Mouse (Mus musculus): ENCODE measurements around the gene Dbt. TPM values are rescaled to one million over a fixed set of nuclear protein-coding genes. Genes with fewer than 3 reads are reported as not detected.
A peak's percentile ranks its signal among the peaks of the same experiment; 100 is the strongest.

Dbt gene
- polyA plus RNA-seq (2015; fragmentation: Nextera tagmentation; extraction: Ambion mirVana): 17.8 and 18.5 TPM in 2 replicates

DNA sequence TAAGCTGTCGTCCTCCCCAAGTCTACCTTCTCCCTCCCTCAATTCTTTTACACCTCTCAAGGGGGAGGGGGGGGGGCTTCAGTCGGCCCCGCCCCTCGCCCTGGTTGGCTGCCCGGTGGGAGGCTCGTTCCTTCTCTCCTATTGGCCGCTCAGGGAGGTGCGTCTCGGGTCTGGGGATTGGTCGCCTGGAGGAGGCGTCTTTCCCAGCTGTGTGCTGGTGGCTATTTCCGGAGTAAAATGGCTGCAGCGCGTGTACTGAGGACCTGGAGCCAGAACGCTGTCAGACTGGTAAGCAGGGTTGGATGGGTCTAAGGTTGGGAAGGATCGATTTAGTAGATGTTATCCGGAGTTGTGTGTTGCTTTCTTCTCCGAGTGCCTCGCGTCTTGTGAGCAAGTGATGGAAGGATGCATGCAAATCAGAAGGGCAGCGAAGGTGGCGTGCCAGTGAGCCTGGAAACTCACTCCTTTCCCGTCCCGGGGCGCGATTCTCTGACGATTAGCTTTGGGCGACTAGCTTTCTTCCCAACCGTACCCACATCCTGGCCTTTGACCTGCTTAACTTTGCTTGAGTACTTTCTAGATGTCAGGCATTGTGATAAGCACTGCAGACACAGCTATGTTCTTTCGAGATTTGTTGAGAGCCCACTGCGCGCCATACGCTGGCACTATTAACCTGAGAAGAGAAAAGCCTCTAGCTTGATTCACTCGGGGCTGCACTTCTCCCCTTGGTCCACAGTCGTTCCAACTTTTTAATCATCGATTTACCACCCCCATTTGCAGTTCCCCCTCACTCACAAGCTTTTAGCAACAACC is at the start of gene Dbt:
Dbt (plus strand) TSS at position 167 of the 813 bp plus-strand sequence.
- Histone ChIP-seq H3K9ac (peak within 1 kb of the TSS; percentile 72), H3K4me3 (peak within 1 kb of the TSS; percentile 67), H3K27ac (0 out of 2 replicates have a peak within 1 kb of the TSS, but pooled peaks have one; percentile 24), H3K4me1 (peaks cover 14% of the 10 kb centered on the region), H3K9me3 (no peaks in the 10 kb centered on the region), H3K27me3 (no peaks in the 10 kb centered on the region), H3K36me3 (peaks cover 3% of the 10 kb centered on the region), H3K4me2 (peak within 1 kb of the TSS; percentile 71)
- peak; percentile 88 for ATAC-seq (ENCODE audit: insufficient number of reproducible peaks, insufficient read depth, low FRiP score, low TSS enrichment, low read depth)
- under 1% methylated on average over 36 of the region's 36 CpGs for whole genome bisulfite sequencing

DNA sequence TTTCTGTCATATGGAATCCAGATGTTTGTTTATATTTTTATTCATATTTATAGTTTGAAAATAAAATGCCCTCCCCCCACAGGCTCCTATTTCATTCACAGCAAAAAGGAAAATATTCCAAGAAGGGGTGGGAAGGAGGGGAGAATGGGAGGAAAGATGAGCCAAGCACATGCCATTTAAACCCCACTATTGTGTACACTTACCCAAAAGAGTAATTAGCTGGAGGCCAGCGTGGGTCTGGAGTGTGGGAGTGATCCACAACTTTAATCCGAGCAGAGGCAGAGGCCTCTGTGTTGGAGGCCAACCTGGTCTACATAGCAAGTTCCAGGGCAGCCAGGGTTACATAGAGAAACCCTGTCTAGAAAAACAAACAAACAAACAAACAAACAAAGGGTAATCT is 48.6 kb upstream of the Dbt start:
- no peaks in the 10 kb centered on the region for H3K36me3 ChIP-seq
- H3K4me2 ChIP-seq: no peak overlapping the region
- H3K9me3 ChIP-seq: no peaks in the 10 kb centered on the region
- no peak overlapping the region for H3K9ac ChIP-seq
- peak overlapping the region; percentile 29 for H3K27ac ChIP-seq
- H3K4me1 ChIP-seq: peaks cover 4% of the 10 kb centered on the region; the same call in 1 of the 2 replicates
- H3K27me3 ChIP-seq: no peaks in the 10 kb centered on the region
- no peak overlapping the region for H3K4me3 ChIP-seq
- ATAC-seq (ENCODE audit: insufficient number of reproducible peaks, insufficient read depth, low FRiP score, low TSS enrichment, low read depth): no peak
- 38% methylated on average over 2 of the region's 2 CpGs for WGBS

DNA sequence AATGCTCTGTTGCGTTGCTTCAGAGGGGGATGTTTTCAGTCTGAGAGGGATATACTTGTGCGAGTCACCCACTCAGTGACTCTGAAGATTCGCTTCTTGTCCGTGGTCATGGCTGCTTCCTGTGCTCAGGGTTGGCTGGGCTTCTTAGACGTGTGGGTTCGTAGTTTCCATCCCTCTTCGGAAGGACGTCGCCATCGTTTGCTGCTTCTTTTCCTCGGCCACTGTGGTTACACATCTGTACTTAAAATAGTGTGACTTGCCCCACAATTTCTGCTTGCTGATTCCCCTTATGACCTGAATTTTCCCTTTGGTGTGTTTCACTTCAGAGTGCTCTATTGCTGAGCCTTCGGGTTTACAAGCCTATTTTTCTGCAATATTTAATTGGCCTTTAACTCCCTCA is 47.2 kb upstream of the Dbt start:
- H3K36me3 ChIP-seq: no peaks in the 10 kb centered on the region
- ATAC-seq (ENCODE audit: insufficient number of reproducible peaks, insufficient read depth, low FRiP score, low TSS enrichment, low read depth): no peak
- H3K27me3 ChIP-seq: no peaks in the 10 kb centered on the region
- no peak overlapping the region for H3K9ac ChIP-seq
- 87% methylated on average over 12 of the region's 12 CpGs for WGBS
- no peak overlapping the region for H3K27ac ChIP-seq
- no peak overlapping the region for H3K4me2 ChIP-seq
- H3K4me3 ChIP-seq: no peak overlapping the region
- peaks cover 4% of the 10 kb centered on the region; the same call in 1 of the 2 replicates for H3K4me1 ChIP-seq
- no peaks in the 10 kb centered on the region for H3K9me3 ChIP-seq

DNA sequence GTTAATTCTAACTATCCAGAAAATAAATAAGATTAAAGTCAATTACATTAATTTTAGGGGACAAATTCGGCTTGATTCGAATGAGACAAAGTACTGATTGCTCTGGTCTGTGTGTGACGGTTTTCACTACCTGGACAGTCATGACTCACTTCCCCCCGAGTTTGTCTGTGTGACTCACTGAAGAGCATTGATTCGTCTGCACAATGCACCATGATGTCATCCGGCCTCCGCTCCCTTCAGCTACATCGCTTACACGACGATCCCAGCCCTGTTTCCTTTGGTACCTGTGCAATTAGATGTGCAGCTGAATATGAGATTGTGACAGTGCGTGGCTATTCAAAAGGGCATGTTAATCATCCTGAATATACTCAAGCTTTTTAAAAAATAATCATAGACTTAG is 38.3 kb upstream of the Dbt start:
- no peak for ATAC-seq (ENCODE audit: insufficient number of reproducible peaks, insufficient read depth, low FRiP score, low TSS enrichment, low read depth)
- Histone ChIP-seq H3K27ac (no peak overlapping the region), H3K27me3 (no peaks in the 10 kb centered on the region), H3K4me1 (peaks cover 8% of the 10 kb centered on the region; the same call in 1 of the 2 replicates), H3K9ac (no peak overlapping the region), H3K4me3 (no peak overlapping the region), H3K9me3 (no peaks in the 10 kb centered on the region), H3K4me2 (no peak overlapping the region), H3K36me3 (no peaks in the 10 kb centered on the region)
- 70% methylated on average over 11 of the region's 11 CpGs for WGBS

DNA sequence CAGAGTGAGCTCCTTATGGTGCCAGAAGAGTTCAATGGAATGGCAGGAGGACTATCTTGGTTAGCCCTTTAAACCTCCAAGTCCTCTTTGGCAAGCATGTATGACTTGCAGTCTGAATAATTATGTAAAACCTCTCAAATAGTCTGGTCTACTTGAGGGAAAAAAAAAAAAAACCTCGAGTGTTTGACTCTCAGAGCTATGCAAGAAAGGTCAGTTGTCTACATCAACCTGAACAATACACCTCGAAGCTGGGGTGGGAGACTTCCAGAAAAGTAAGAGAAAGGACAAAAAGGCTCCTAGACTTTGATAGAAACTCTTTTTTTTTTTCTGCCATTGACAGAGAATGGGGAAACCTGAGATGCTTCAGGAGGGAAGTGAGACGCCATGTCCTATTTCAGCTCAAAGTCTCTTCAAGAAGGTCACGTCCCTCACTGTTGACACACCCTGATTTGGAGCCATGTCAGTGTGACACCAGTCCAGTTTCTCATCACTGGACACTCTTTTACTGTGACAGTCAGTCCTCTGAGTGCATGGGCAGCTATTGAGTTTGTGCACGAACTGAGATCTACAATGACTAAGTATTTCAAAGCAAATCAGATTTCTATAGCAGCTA is 36.1 kb upstream of the Dbt start:
- Histone ChIP-seq H3K4me1 (peaks cover 8% of the 10 kb centered on the region; the same call in 1 of the 2 replicates), H3K9ac (no peak overlapping the region), H3K4me2 (no peak overlapping the region), H3K36me3 (no peaks in the 10 kb centered on the region), H3K9me3 (no peaks in the 10 kb centered on the region), H3K27ac (no peak overlapping the region), H3K4me3 (no peak overlapping the region), H3K27me3 (no peaks in the 10 kb centered on the region)
- 53% methylated on average over 5 of the region's 5 CpGs for WGBS
- no peak for ATAC-seq (ENCODE audit: insufficient number of reproducible peaks, insufficient read depth, low FRiP score, low TSS enrichment, low read depth)

DNA sequence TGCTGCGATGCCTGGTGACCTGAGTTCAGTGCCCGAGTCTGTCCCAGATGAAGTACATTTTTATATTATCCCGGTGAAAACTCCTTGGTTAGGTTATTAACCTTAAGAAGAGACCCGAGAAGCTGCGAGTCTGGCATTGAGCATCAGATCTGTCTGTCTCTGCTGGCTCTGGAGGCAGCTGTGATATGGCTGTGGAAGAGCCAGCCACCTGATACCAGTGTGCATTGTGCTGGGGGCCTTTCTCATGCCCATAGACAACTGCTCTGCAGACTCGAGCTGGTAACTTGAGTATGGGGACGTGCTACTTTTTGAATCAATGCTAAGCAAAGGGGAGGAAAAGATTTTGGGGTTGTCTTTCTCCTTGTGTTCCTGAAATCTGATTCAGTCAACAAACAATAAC is 35.5 kb upstream of the Dbt start:
- Histone ChIP-seq H3K4me3 (no peak overlapping the region), H3K27ac (no peak overlapping the region), H3K36me3 (no peaks in the 10 kb centered on the region), H3K9ac (no peak overlapping the region), H3K4me1 (peaks cover 8% of the 10 kb centered on the region; the same call in 1 of the 2 replicates), H3K27me3 (no peaks in the 10 kb centered on the region), H3K4me2 (no peak overlapping the region), H3K9me3 (no peaks in the 10 kb centered on the region)
- no peak for ATAC-seq (ENCODE audit: insufficient number of reproducible peaks, insufficient read depth, low FRiP score, low TSS enrichment, low read depth)
- 68% methylated on average over 7 of the region's 7 CpGs for WGBS

DNA sequence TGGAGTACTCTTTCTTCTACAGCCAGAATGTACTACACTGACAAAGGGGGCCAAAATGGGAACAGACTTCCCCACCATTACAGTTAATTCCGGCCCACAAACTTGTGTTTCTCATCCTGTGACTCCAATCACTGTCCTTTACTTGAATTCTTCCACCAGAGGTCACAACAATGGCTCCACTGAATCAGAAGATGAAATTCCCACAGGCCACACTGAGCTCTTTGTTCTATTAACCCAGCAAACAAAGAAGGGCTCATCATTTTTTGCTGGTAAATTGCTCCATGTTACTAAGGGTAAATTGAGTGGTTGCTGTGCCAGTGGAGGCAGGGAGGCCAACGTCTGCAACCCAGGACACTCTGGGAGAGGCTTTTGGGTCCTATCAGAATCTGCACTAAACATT is 32.8 kb upstream of the Dbt start:
- H3K27me3 ChIP-seq: no peaks in the 10 kb centered on the region
- H3K27ac ChIP-seq: no peak overlapping the region
- H3K4me1 ChIP-seq: peaks cover 8% of the 10 kb centered on the region; the same call in 1 of the 2 replicates
- no peaks in the 10 kb centered on the region for H3K9me3 ChIP-seq
- ATAC-seq (ENCODE audit: insufficient number of reproducible peaks, insufficient read depth, low FRiP score, low TSS enrichment, low read depth): no peak
- no peak overlapping the region for H3K9ac ChIP-seq
- 38% methylated on average over 2 of the region's 2 CpGs for WGBS
- H3K36me3 ChIP-seq: no peaks in the 10 kb centered on the region
- H3K4me2 ChIP-seq: no peak overlapping the region
- no peak overlapping the region for H3K4me3 ChIP-seq

DNA sequence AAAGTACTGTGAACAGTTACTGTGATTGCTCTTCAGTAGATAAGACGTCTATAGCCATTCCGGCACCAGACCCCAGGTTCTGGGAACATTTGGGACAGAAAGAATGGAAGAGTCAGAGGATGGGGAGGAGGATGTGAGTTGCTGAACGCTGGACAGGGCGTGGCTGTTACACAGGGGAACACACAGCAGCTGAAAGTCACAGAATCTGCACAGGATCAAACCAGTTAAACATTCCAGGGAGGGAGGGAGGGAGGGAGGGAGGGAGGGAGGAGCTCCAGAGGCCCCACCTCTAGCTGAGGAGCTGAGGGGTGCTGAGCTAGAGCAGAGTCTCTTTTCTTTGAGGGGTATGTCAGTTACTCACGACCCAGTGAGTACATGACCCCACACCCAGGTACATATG is 31.9 kb upstream of the Dbt start:
- H3K4me3 ChIP-seq: no peak overlapping the region
- no peaks in the 10 kb centered on the region for H3K27me3 ChIP-seq
- H3K4me2 ChIP-seq: no peak overlapping the region
- no peaks in the 10 kb centered on the region for H3K36me3 ChIP-seq
- H3K9me3 ChIP-seq: no peaks in the 10 kb centered on the region
- WGBS: 59% methylated on average over 5 of the region's 5 CpGs
- H3K4me1 ChIP-seq: peaks cover 8% of the 10 kb centered on the region; the same call in 1 of the 2 replicates
- H3K27ac ChIP-seq: no peak overlapping the region
- no peak for ATAC-seq (ENCODE audit: insufficient number of reproducible peaks, insufficient read depth, low FRiP score, low TSS enrichment, low read depth)
- H3K9ac ChIP-seq: no peak overlapping the region

DNA sequence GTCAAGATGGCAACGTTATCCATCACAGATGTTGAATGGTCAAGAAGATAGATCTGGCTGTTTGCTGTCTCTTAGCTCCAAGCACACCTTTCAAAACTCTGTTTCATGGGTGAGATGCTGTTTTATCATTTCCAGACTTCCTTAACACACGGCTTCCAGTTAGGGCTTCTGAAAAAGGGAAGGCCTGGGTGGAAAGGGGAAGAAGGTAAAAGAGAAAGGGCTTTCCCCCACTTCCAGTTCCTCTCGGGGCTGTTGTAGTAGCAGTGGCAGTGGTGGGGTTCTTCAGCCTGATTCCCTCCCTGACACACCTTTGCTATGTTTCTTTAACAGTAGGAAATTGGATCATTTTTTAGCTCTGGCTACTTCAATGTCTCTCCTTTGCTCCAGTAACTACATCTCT is 30.1 kb upstream of the Dbt start:
- no peaks in the 10 kb centered on the region for H3K4me1 ChIP-seq
- H3K9me3 ChIP-seq: no peaks in the 10 kb centered on the region
- H3K36me3 ChIP-seq: peaks cover 14% of the 10 kb centered on the region
- no peak overlapping the region for H3K4me2 ChIP-seq
- no peaks in the 10 kb centered on the region for H3K27me3 ChIP-seq
- no peak overlapping the region for H3K4me3 ChIP-seq
- 74% methylated on average over 3 of the region's 3 CpGs for WGBS
- no peak for ATAC-seq (ENCODE audit: insufficient number of reproducible peaks, insufficient read depth, low FRiP score, low TSS enrichment, low read depth)
- no peak overlapping the region for H3K27ac ChIP-seq
- no peak overlapping the region for H3K9ac ChIP-seq

DNA sequence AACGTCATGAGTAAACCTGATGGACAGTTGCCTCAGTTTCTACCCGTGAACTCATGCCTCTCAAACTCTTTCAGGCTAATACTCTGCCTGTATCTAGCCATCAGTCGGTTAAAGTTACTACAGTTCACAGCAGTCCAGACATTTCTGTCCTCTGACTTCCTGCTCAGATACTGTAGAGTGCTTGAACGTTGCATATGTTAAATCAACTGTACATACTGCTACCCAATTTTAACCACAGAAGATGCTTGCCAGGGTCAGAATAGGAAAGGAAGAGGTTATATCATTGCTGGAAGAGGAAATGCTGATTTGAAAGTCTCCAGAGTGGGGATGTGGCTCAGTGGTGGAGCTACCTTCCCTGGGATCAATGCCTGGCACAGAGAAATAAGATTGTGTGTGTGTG is 29.6 kb upstream of the Dbt start:
- Histone ChIP-seq H3K4me2 (no peak overlapping the region), H3K36me3 (peaks cover 19% of the 10 kb centered on the region), H3K27me3 (no peaks in the 10 kb centered on the region), H3K4me1 (no peaks in the 10 kb centered on the region), H3K27ac (no peak overlapping the region), H3K9ac (no peak overlapping the region), H3K4me3 (no peak overlapping the region), H3K9me3 (no peaks in the 10 kb centered on the region)
- WGBS: 82% methylated on average over 4 of the region's 4 CpGs
- no peak for ATAC-seq (ENCODE audit: insufficient number of reproducible peaks, insufficient read depth, low FRiP score, low TSS enrichment, low read depth)

DNA sequence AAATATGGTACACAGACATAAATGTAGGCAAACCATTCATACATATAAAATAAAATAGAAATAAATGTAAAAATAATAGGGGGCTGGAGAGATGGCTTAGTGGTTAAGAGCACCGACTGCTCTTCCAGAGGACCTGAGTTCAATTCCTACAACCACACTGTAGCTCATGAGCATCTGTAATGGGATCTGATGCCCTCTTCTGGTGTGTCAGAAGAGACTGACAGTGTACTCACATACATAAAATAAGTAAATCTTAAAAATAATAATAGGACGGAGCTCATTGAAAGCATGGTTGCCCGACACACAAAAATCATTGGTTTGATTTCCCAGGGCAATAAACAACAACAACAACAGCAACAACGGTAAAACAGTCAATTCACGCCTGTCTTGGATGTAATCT is 21.9 kb upstream of the Dbt start:
- Histone ChIP-seq H3K36me3 (peaks cover 84% of the 10 kb centered on the region), H3K4me1 (no peaks in the 10 kb centered on the region), H3K4me2 (no peak overlapping the region), H3K27me3 (no peaks in the 10 kb centered on the region), H3K27ac (no peak overlapping the region), H3K4me3 (no peak overlapping the region), H3K9ac (no peak overlapping the region), H3K9me3 (no peaks in the 10 kb centered on the region)
- ATAC-seq (ENCODE audit: insufficient number of reproducible peaks, insufficient read depth, low FRiP score, low TSS enrichment, low read depth): no peak
- WGBS: 90% methylated on average over 5 of the region's 5 CpGs

DNA sequence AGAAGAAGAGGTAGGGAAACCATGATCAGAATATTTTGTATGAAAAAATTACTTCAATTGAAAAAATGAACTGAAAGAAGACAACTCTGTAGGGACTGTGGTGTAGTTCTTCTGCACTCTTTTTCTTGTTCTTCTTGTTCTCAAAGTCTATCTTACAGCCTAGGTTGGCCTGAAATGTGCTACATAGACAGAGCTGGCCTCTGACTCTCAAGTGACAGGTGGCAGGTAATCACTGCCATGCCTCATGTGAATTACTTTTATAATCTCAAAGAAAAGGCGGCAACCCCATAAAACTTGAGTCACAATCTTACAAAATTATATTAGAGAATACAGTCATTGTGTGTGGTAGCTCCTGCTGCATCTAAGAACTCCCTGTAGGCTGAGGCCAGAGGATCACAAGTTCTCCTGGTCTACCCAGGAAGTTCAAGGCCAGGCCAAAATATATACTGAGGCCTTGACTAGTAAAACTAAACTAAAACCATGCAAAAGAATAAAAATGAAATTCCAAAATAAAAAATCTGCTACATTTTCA is 20.9 kb upstream of the Dbt start:
- H3K27me3 ChIP-seq: no peaks in the 10 kb centered on the region
- H3K4me2 ChIP-seq: no peak overlapping the region
- no peak for ATAC-seq (ENCODE audit: insufficient number of reproducible peaks, insufficient read depth, low FRiP score, low TSS enrichment, low read depth)
- H3K4me3 ChIP-seq: no peak overlapping the region
- H3K9me3 ChIP-seq: no peaks in the 10 kb centered on the region
- H3K9ac ChIP-seq: no peak overlapping the region
- WGBS: 85% methylated on average over 1 of the region's 1 CpGs
- H3K36me3 ChIP-seq: peaks cover 83% of the 10 kb centered on the region
- no peaks in the 10 kb centered on the region for H3K4me1 ChIP-seq
- no peak overlapping the region for H3K27ac ChIP-seq
